Mouse (Mus musculus): ENCODE measurements at regions not wholly inside any gene's neighbourhood (a gene's known extent, or its start where the extent isn't known, plus 50 kb on each side); places are given as distances from the start of the nearest gene placed in this dataset.

DNA sequence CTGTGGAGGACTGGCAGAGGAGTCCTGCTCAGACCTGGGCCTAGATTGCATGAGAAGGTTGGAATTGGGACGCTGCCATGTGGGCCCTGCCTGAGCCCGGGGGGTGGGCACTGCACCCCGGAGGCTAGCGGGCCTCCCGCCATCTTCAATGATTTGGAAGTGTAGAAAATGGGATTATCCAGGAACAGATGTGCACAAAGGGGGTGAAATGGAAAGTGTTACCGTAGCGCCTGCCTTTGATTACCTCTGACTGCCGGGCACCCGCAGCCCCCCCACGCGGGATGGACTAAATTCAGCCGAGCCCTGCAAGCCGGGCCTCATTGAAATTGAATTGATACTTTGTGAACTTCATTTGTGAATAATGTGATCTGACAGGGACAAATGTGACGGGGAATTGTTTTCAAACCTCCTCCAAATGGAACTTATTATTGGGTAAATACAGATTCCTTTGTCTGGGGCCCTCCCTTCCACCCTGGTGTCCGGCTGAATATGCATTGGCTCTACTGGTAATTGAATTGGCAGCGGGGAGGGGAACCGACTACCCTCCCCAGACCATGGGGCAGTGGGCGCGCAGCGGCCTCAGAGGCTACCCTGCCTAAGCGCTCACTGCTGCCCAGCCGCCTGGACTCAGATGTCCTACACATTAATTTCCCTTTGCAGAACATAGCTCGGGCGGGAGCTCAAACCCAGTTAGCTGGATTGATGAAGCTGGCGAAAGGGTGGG, 77.9 kb upstream of the Nkx1-1 start:
- WGBS = 28% methylated on average over 25 of the region's 25 CpGs
- Histone ChIP-seq H3K4me2 (replicated peaks) (peak overlapping the region; percentile 39), H3K9me3 (replicated peaks) (no peaks in the 10 kb centered on the region), H3K4me1 (peaks cover 19% of the 10 kb centered on the region), H3K27ac (peak overlapping the region; percentile 48; the same call in 1 of the 2 replicates), H3K27me3 (peaks cover 23% of the 10 kb centered on the region; the same call in 1 of the 2 replicates), H3K4me3 (no peak overlapping the region), H3K9ac (no peak overlapping the region), H3K36me3 (no peaks in the 10 kb centered on the region)
- ATAC-seq (ENCODE audit: low FRiP score) = peak; percentile 68

DNA sequence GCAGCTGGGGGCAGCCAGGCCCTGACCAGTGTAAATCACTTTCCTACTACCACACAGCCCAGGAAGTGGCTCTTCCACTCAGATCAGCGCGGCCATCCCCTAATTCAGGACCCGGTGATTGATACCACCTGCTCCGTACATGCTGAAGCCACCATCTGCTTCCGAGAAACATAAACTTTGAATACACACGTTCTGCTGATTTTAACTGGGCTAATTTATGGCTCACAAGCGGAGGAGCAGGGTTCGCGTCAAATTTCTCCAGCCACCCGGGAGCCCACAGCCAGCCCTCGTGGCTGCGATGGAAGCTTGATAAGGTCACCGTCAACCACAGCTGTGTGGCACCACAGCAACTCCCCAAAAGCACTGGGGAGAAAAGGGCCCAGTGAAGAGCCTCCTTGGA, 72.0 kb upstream of the Nkx1-1 start:
- Histone ChIP-seq H3K27ac (no peak overlapping the region), H3K4me2 (replicated peaks) (no peak overlapping the region), H3K9me3 (replicated peaks) (no peaks in the 10 kb centered on the region), H3K4me3 (no peak overlapping the region), H3K27me3 (peaks cover 38% of the 10 kb centered on the region), H3K36me3 (no peaks in the 10 kb centered on the region), H3K4me1 (peaks cover 33% of the 10 kb centered on the region), H3K9ac (no peak overlapping the region)
- 52% methylated on average over 13 of the region's 13 CpGs for WGBS
- no peak for ATAC-seq (ENCODE audit: low FRiP score)

DNA sequence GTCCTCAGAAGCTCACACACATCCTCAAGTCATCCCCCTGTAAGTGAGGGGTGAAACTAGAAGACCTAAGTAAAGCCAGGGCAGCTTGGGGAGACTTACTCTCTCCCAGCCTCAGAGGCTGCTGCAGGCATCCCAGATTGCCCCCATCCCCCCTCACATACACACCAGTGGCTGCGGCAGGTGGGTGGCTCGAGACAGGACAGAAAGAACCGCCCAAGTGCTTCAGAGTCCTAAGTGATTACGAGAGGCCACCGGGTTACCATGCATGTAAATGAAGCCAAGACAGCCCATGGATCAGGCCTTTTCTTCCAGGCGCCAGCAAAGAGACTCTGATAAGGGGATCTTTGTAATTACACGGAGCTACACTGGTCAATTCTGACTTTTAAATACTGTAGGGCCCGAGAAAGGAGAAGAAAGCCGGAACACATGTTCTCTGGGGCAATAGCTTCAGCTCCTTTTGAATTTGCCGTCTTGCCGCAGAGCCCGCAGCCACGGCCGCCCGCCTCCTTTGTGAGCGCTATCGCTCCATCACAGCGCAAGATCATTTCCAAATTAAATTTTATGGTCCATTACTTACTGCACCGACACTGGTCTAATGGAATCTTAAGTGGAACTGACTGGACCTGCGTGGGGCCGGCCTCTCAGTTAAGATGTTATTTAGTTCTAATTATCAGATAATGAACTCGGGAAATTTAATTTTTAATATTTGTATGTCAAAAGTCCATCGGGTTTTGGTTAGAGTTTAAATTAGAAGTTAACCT, 68.1 kb upstream of the Nkx1-1 start:
- H3K27me3 ChIP-seq = peaks cover 66% of the 10 kb centered on the region

DNA sequence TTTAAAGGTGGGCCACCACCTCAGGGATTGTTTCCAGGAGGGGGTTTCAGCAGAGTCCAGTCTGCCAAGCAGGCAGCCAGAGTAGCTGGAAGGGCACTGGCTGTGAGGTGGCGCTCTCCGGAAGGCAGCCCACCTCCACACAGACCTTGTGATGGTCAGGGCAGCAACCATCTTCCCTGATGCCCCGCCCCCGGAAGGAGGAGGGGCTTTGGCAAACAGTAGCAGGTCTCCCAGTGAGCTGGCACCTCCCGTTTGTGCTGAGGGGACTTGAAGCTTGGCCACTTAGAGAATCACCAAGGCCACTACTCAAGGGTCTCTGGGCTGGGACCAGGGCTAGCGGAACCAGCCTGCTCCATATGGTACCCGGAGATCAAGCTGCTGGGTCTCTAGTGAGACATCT, 67.4 kb upstream of the Nkx1-1 start:
- WGBS = 55% methylated on average over 7 of the region's 7 CpGs
- Histone ChIP-seq H3K36me3 (no peaks in the 10 kb centered on the region), H3K4me1 (peaks cover 33% of the 10 kb centered on the region), H3K27ac (peak overlapping the region; percentile 46), H3K9me3 (replicated peaks) (no peaks in the 10 kb centered on the region), H3K9ac (peak overlapping the region; percentile 43; the same call in 1 of the 2 replicates), H3K4me3 (no peak overlapping the region), H3K4me2 (replicated peaks) (0 out of 2 replicates have a peak overlapping the region, but pooled peaks have one; percentile 20), H3K27me3 (peaks cover 64% of the 10 kb centered on the region)
- ATAC-seq (ENCODE audit: low FRiP score) = no peak

More for the DNA sequence above, 68.1 kb upstream of the Nkx1-1 start:
- H3K27ac ChIP-seq = peak overlapping the region; percentile 46
- H3K4me2 ChIP-seq (replicated peaks) = peak overlapping the region; percentile 20; the same call in 1 of the 2 replicates
- H3K36me3 ChIP-seq = no peaks in the 10 kb centered on the region
- H3K9me3 ChIP-seq (replicated peaks) = no peaks in the 10 kb centered on the region
- peaks cover 31% of the 10 kb centered on the region for H3K4me1 ChIP-seq
- 42% methylated on average over 23 of the region's 23 CpGs for WGBS
- peak; percentile 39; the same call in 1 of the 2 replicates for ATAC-seq (ENCODE audit: low FRiP score)
- H3K9ac ChIP-seq = peak overlapping the region; percentile 43; the same call in 1 of the 2 replicates
- H3K4me3 ChIP-seq = no peak overlapping the region

DNA sequence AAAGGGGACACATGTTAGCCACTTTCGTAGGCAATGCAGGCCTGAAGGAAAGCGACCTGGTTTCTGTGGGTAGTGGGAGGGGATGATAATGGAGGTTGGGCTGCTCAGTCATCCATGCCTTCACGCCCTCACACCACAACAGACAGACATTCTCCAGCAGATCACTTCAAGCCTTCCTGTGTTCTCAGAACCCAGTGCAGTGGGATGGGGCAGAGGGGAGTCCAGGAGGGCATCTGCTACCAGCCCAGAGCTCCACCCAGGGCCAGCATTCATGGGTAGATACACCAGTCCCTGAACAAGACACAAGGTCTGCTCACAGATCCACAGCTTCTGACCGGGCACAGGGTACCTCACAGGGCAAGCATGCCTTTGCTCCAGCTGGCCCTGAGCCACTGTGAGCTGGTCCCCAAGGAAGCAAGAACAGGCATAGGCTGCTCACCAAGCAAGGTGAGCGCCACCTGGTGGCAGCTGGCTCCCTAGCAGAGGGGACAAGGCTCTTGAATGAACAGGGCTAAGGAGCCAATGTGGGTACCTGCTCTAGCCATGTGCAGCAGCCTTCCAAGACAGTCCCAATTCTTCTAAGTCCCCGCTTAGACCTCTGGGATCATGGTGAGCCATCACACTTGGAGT, 62.2 kb upstream of the Nkx1-1 start:
- no peaks in the 10 kb centered on the region for H3K9me3 ChIP-seq (replicated peaks)
- H3K4me2 ChIP-seq (replicated peaks) = no peak overlapping the region
- peak; percentile 85 for ATAC-seq (ENCODE audit: low FRiP score)
- peaks cover 23% of the 10 kb centered on the region for H3K4me1 ChIP-seq
- H3K9ac ChIP-seq = no peak overlapping the region
- H3K27ac ChIP-seq = peak overlapping the region; percentile 60; the same call in 1 of the 2 replicates
- no peak overlapping the region for H3K4me3 ChIP-seq
- WGBS = 15% methylated on average over 6 of the region's 6 CpGs
- H3K27me3 ChIP-seq = peaks cover 60% of the 10 kb centered on the region
- H3K36me3 ChIP-seq = no peaks in the 10 kb centered on the region

DNA sequence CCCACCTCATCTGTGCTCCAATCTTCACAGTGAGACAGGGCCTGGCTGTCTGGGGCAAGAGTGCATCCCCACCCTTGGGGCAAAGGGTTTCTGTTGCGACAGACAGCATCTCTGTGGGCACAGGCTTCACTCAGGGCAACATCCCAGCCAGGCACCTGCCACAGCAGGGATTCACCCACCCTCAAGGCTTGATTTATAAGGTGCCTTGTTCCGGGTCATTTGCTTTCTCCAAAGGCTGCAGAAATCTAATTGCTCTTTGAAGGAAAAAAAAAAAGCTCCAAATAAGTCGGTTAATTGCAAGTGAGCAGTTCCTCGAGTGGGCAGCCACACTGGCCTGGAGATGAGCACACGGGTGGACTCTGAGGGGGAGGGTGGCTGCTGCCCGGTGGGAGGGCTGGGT, 61.5 kb upstream of the Nkx1-1 start:
- Histone ChIP-seq H3K27ac (no peak overlapping the region), H3K9ac (no peak overlapping the region), H3K4me1 (peaks cover 21% of the 10 kb centered on the region), H3K4me3 (no peak overlapping the region), H3K4me2 (replicated peaks) (no peak overlapping the region), H3K9me3 (replicated peaks) (no peaks in the 10 kb centered on the region), H3K36me3 (no peaks in the 10 kb centered on the region), H3K27me3 (peaks cover 60% of the 10 kb centered on the region)
- no peak for ATAC-seq (ENCODE audit: low FRiP score)
- WGBS = 38% methylated on average over 6 of the region's 6 CpGs

DNA sequence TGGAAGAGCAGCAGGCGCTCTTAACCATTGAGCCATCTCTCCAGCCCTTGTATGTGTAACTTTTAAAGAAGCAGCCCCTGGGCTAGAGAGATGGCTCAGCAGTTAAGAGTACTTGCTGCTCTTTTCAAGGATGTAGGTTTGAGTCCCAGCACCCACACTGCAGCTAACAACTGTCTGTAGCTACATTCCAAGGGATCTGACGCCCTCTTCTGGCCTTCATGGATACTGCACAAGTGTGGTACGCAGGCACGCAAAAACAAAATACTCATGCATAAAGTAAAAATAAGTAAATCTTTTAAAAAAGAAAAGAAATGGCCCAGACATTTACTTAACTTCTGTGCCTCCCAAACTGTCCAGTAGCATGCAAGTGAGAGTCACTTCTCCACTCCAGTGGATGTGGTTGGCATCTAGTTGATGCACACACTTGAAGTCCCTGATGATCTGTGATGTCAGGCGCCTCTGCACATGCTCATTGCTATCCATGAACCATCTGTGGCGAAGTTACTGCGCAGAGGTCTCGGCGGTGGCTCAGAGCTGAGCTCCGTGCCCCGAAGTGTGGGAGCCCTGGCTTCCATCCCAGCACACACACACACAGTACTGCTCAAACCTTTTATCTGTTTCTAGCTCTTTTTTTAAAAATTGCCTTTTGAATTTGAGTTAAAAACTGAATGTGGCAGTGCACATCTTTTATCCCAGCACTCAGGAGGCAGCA, 59.0 kb upstream of the Nkx1-1 start:
- no peak overlapping the region for H3K27ac ChIP-seq
- no peak overlapping the region for H3K4me3 ChIP-seq
- 89% methylated on average over 11 of the region's 11 CpGs for WGBS
- no peaks in the 10 kb centered on the region for H3K36me3 ChIP-seq
- no peak for ATAC-seq (ENCODE audit: low FRiP score)
- H3K4me2 ChIP-seq (replicated peaks) = no peak overlapping the region
- no peak overlapping the region for H3K9ac ChIP-seq
- peaks cover 33% of the 10 kb centered on the region for H3K4me1 ChIP-seq
- H3K9me3 ChIP-seq (replicated peaks) = no peaks in the 10 kb centered on the region
- peaks cover 45% of the 10 kb centered on the region for H3K27me3 ChIP-seq

DNA sequence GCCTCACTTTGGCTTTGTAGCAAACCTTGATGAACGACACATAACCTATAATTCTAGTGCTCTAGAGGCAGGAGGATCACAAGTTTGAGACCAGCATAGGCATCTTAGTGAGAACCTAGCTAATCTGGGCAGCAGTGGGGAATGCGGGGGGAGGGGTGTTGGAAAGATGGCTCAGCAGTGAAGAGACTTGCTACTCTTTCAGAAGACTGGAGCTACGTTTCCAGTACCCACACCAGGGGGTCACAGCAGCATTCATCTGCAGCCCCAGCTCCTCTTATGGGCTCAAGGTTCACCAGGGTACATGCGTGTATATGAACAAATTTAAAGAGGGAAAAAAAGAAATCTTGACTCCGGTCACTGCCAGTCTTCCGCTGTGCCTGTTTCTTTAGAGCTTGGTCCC, 55.5 kb upstream of the Nkx1-1 start:
- Histone ChIP-seq H3K9ac (no peak overlapping the region), H3K36me3 (no peaks in the 10 kb centered on the region), H3K4me2 (replicated peaks) (no peak overlapping the region), H3K9me3 (replicated peaks) (no peaks in the 10 kb centered on the region), H3K27ac (no peak overlapping the region), H3K4me1 (peaks cover 27% of the 10 kb centered on the region), H3K4me3 (no peak overlapping the region), H3K27me3 (peaks cover 36% of the 10 kb centered on the region)
- 74% methylated on average over 6 of the region's 6 CpGs for WGBS
- ATAC-seq (ENCODE audit: low FRiP score) = no peak

DNA sequence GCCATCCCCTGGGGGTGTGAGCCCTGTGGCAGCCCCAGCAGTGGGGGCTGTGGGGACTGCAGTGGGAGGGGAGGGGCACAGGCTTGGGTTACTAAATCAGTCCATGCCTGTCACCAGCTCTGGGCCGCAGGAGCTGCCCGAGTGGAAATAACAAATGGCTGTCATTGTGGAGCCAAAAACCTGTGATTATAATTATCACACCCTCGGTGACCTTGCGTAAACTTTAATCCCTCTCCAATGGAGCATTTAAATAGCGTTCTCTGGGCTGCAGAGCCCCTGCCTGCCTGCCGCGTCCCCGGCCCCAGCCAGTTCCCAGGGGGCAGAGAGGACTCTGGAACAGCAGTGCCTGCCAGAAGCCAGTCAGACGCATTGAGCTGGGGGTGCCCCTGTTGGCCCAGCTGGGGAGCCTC, 54.4 kb upstream of the Nkx1-1 start:
- Histone ChIP-seq H3K27me3 (peaks cover 36% of the 10 kb centered on the region), H3K27ac (no peak overlapping the region), H3K4me1 (peaks cover 27% of the 10 kb centered on the region), H3K4me3 (no peak overlapping the region), H3K36me3 (no peaks in the 10 kb centered on the region), H3K9ac (no peak overlapping the region), H3K9me3 (replicated peaks) (no peaks in the 10 kb centered on the region), H3K4me2 (replicated peaks) (0 out of 2 replicates have a peak overlapping the region, but pooled peaks have one; percentile 15)
- WGBS = 2% methylated on average over 9 of the region's 9 CpGs
- ATAC-seq (ENCODE audit: low FRiP score) = peak; percentile 54

DNA sequence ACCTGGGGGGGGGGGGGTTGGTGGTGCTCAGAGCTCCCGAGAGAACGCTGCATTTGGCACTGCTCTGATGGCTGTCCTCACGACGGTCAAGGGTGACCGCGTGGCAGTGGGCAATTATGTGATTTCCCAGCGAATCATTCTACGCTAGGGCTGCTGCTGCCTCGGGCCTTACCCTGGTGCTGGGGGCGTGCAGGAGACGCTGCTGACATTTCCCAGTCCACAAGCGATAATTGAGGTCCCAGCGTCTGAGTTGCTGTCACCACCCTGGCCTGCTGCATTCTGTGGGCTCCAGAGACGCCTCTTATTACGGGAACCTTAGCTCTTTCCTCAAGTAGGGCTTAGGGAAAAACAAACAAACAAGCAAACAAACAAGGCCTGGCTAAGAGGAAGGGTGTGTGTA, 52.0 kb upstream of the Nkx1-1 start:
- Histone ChIP-seq H3K9me3 (replicated peaks) (no peaks in the 10 kb centered on the region), H3K9ac (no peak overlapping the region), H3K36me3 (no peaks in the 10 kb centered on the region), H3K27me3 (peaks cover 24% of the 10 kb centered on the region), H3K4me2 (replicated peaks) (no peak overlapping the region), H3K4me3 (no peak overlapping the region), H3K4me1 (peaks cover 35% of the 10 kb centered on the region), H3K27ac (no peak overlapping the region)
- 58% methylated on average over 15 of the region's 15 CpGs for WGBS
- no peak for ATAC-seq (ENCODE audit: low FRiP score)

All from hindbrain, embryonic 12.5 days (tissue).